Mouse (Mus musculus): ENCODE data around the gene Sik2. TPM values are rescaled to one million over a fixed set of nuclear protein-coding genes. Genes with fewer than 3 reads are reported as not detected.

The Sik2 gene
- polyA plus RNA-seq, 1 experiment from 2014 or later: 14.5 TPM

DNA sequence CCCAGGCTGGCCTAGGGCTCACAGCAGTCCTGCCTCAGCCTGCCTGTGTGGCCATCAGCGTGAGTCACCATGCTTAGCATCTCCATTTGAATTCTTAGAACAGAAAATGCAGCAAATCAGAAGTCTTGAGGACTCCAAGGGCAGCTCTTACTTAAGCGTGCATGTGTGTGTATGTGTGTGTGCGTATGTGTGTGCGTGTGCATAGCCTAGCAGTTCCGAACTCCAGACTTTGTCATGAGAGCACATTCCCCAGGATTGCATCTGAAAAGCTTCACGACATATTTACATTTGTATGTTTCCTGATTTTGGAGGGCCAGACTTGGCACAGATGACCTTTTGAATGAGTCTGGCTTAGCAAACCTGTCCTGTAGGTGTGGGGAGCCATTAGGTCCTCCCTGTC, 161.7 kb downstream of the Sik2 start:
- Histone ChIP-seq H3K4me1 (replicated peaks) (peaks cover 8% of the 10 kb centered on the region), H3K4me3 (replicated peaks) (no peak overlapping the region), H3K9me3 (no peaks in the 10 kb centered on the region), H3K9ac (replicated peaks) (no peak overlapping the region), H3K36me3 (peaks cover 20% of the 10 kb centered on the region), H3K27me3 (no peaks in the 10 kb centered on the region), H3K27ac (no peak overlapping the region), H3K4me2 (replicated peaks) (no peak overlapping the region)
- 87% methylated on average over 6 of the region's 6 CpGs for WGBS
- no peak for ATAC-seq

DNA sequence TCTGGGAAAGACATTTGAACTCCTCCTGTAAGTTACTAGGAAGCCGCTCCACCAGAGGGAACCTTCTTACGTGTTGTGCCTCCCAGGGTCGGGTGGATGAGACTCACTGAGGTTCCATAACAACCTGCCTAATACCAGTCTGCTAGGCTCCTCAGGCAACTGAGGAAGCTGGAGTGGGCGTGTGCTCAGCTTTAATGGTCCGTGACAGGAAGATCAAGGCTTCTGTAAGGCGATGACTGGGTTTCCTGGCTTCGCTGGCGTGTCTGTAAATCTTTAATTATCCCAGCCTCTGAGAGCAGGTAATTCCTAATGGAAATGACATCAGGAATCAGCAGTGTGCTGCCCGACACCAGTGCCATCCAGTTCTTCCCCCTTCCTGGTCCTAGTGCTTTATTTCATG, 163.3 kb downstream of the Sik2 start:
- 70% methylated on average over 9 of the region's 9 CpGs for WGBS
- no peak overlapping the region for H3K4me2 ChIP-seq (replicated peaks)
- H3K27me3 ChIP-seq: no peaks in the 10 kb centered on the region
- no peak overlapping the region for H3K27ac ChIP-seq
- peaks cover 20% of the 10 kb centered on the region for H3K36me3 ChIP-seq
- ATAC-seq: no peak
- no peak overlapping the region for H3K9ac ChIP-seq (replicated peaks)
- no peak overlapping the region for H3K4me3 ChIP-seq (replicated peaks)
- H3K4me1 ChIP-seq (replicated peaks): peaks cover 4% of the 10 kb centered on the region
- no peaks in the 10 kb centered on the region for H3K9me3 ChIP-seq

DNA sequence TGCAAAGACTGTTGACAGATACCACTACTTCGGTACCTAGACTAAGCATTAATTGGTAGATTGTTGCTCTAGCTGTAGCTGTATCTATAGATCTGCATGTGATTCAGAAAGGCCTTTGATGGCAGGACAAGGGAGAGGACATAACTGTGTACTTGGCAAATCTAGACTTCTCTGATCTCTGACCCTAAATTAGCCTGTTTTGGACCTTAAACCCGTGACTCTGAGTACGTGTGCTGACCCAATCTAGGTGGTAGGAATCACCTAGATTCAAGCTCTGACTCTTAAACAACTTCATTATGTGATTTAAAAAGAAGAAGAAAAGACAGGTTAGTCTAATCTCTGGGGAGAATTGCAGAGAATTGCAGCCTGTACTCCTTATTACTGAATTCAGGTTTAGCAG, 163.8 kb downstream of the Sik2 start, which contains the start of gene Ppp2r1b:
Gene Ppp2r1b (plus strand): TSS at position 221 of the 400 bp plus-strand sequence.
- WGBS: 94% methylated on average over 3 of the region's 3 CpGs
- no peak for ATAC-seq
- H3K36me3 ChIP-seq: peaks cover 20% of the 10 kb centered on the region
- no peak within 1 kb of the TSS for H3K27ac ChIP-seq
- no peaks in the 10 kb centered on the region for H3K9me3 ChIP-seq
- no peak within 1 kb of the TSS for H3K4me3 ChIP-seq (replicated peaks)
- H3K4me2 ChIP-seq (replicated peaks): no peak within 1 kb of the TSS
- H3K27me3 ChIP-seq: no peaks in the 10 kb centered on the region
- H3K4me1 ChIP-seq (replicated peaks): no peaks in the 10 kb centered on the region
- no peak within 1 kb of the TSS for H3K9ac ChIP-seq (replicated peaks)

Other genes starting within 250 kb of the Sik2 start
- gene Fdxacb1, start 240.8 kb downstream of the Sik2 start, polyA plus RNA-seq (2015; fragmentation: Nextera tagmentation; extraction: Ambion mirVana): 11.5 and 14.3 TPM in 2 replicates
- gene Alg9, start 234.1 kb downstream of the Sik2 start, polyA plus RNA-seq (2015; fragmentation: Nextera tagmentation; extraction: Ambion mirVana): 51.6 and 53.5 TPM in 2 replicates
- 59.9 and 61.7 TPM in 2 replicates for gene 1110032A03Rik, start 233.6 kb downstream of the Sik2 start, polyA plus RNA-seq (2015; fragmentation: Nextera tagmentation; extraction: Ambion mirVana)
- gene Ppp2r1b, start 163.8 kb downstream of the Sik2 start, polyA plus RNA-seq (2015; fragmentation: Nextera tagmentation; extraction: Ambion mirVana): 56.1 and 58.0 TPM in 2 replicates
- not detected in 2 replicates for gene Btg4, start 51.8 kb upstream of the Sik2 start, polyA plus RNA-seq (2015; fragmentation: Nextera tagmentation; extraction: Ambion mirVana)
- gene Layn, start 68.0 kb upstream of the Sik2 start, polyA plus RNA-seq (2015; fragmentation: Nextera tagmentation; extraction: Ambion mirVana): 0.62 and 1.0 TPM in 2 replicates
- 0.55 TPM in 1 of 2 replicates, not detected in the other for gene 4833427G06Rik, start 93.0 kb upstream of the Sik2 start, polyA plus RNA-seq (2015; fragmentation: Nextera tagmentation; extraction: Ambion mirVana)
- not detected in 2 replicates for gene Gm32742, start 156.4 kb upstream of the Sik2 start, polyA plus RNA-seq (2015; fragmentation: Nextera tagmentation; extraction: Ambion mirVana)
- gene Pou2af1, start 204.6 kb upstream of the Sik2 start, polyA plus RNA-seq (2015; fragmentation: Nextera tagmentation; extraction: Ambion mirVana): not detected in 2 replicates